Mouse (Mus musculus): ENCODE measurements around the gene Ift88.
A peak's percentile ranks its signal among the peaks of the same experiment; 100 is the strongest.

Gene Ift88

GRCm38 (mm10) chr14:57423432-57424211 is at the start of gene Ift88:
Gene Ift88, plus strand, starts transcription at chr14:57424062.
- peak; percentile 94 for DNase-seq (ENCODE audit: low read depth)

GRCm38 (mm10) chr14:57375205-57375604 is 48.7 kb upstream of the Ift88 start:
- DNase-seq (ENCODE audit: low read depth): no peak

GRCm38 (mm10) chr14:57376016-57376415 is 47.8 kb upstream of the Ift88 start:
- no peak for DNase-seq (ENCODE audit: low read depth)

- no peak for DNase-seq (ENCODE audit: low read depth)
These were observed 46.9 kb upstream of the Ift88 start for GRCm38 (mm10) chr14:57376956-57377355.

- no peak for DNase-seq (ENCODE audit: low read depth)
These were observed 46.3 kb upstream of the Ift88 start for GRCm38 (mm10) chr14:57377531-57377930.

GRCm38 (mm10) chr14:57385667-57386066 is 38.2 kb upstream of the Ift88 start:
- no peak for DNase-seq (ENCODE audit: low read depth)

- no peak for DNase-seq (ENCODE audit: low read depth)
These were observed 36.9 kb upstream of the Ift88 start for GRCm38 (mm10) chr14:57386758-57387561.

GRCm38 (mm10) chr14:57391621-57392020 is 32.2 kb upstream of the Ift88 start:
- DNase-seq (ENCODE audit: low read depth): no peak

GRCm38 (mm10) chr14:57392278-57392677 is 31.6 kb upstream of the Ift88 start:
- DNase-seq (ENCODE audit: low read depth): no peak

- DNase-seq (ENCODE audit: low read depth): no peak
These were observed 28.4 kb upstream of the Ift88 start for GRCm38 (mm10) chr14:57395470-57395869.

GRCm38 (mm10) chr14:57397221-57397620 is 26.6 kb upstream of the Ift88 start:
- DNase-seq (ENCODE audit: low read depth): no peak

- peak; percentile 97 for DNase-seq (ENCODE audit: low read depth)
These were observed 25.7 kb upstream of the Ift88 start, which contains the start of gene Cryl1 for GRCm38 (mm10) chr14:57398065-57398757. Gene Cryl1, minus strand, starts transcription at chr14:57398529.

- DNase-seq (ENCODE audit: low read depth): peak; percentile 42
These were observed 24.9 kb upstream of the Ift88 start for GRCm38 (mm10) chr14:57398813-57399427.

GRCm38 (mm10) chr14:57402815-57403214 is 21.0 kb upstream of the Ift88 start:
- DNase-seq (ENCODE audit: low read depth): no peak

GRCm38 (mm10) chr14:57407039-57407987 is 16.5 kb upstream of the Ift88 start:
- DNase-seq (ENCODE audit: low read depth): peak; percentile 17

GRCm38 (mm10) chr14:57408100-57408499 is 15.8 kb upstream of the Ift88 start:
- no peak for DNase-seq (ENCODE audit: low read depth)

- DNase-seq (ENCODE audit: low read depth): peak; percentile 22
These were observed 14.8 kb upstream of the Ift88 start for GRCm38 (mm10) chr14:57409106-57409505.

- peak; percentile 9 for DNase-seq (ENCODE audit: low read depth)
These were observed 11.7 kb upstream of the Ift88 start for GRCm38 (mm10) chr14:57412166-57412565.

GRCm38 (mm10) chr14:57417187-57417586 is 6.7 kb upstream of the Ift88 start:
- DNase-seq (ENCODE audit: low read depth): no peak

- DNase-seq (ENCODE audit: low read depth): no peak
These were observed 325 bp downstream of the Ift88 start for GRCm38 (mm10) chr14:57424212-57424561.

GRCm38 (mm10) chr14:57430451-57430850 is 6.6 kb downstream of the Ift88 start:
- DNase-seq (ENCODE audit: low read depth): no peak
